Mouse (Mus musculus) hindbrain, embryonic 11.5 days (tissue): ENCODE results near the gene D1Ertd622e. TPM values are rescaled to one million over a fixed set of nuclear protein-coding genes. Genes with fewer than 3 reads are reported as not detected.

Experiments
- ATAC-seq: fragments of 200-750 bp; cut with Nextera tagmentation; 2 replicates; pipeline ENCODE4 v1.8.0; 2017; ENCODE audit warnings: mild to moderate bottlenecking, moderate TSS enrichment, moderate library complexity; ENCODE audit not compliant: low FRiP score
- DNase-seq: peaks from one replicate; pipeline ENCODE4 v3.0.0-alpha.2; 2015; ENCODE audit warnings: low spot score
- H3K27ac ChIP-seq: fragments of 300-500 bp; sonication (generic); 2 replicates; pipeline ENCODE4 v1.5.1; 2014; ENCODE audit warnings: mild to moderate bottlenecking, low read depth, low read length
- H3K27me3 ChIP-seq: fragments of 300-500 bp; sonication (generic); 2 replicates; pipeline ENCODE4 v1.6.1; 2014; ENCODE audit warnings: mild to moderate bottlenecking, low read length, moderate library complexity, mixed read lengths; ENCODE audit not compliant: control insufficient read depth, insufficient read depth
- H3K36me3 ChIP-seq: fragments of 300-500 bp; sonication (generic); 2 replicates; pipeline ENCODE4 v1.6.1; 2014; ENCODE audit warnings: mild to moderate bottlenecking, low read length, moderate library complexity, mixed read lengths; ENCODE audit not compliant: control insufficient read depth, insufficient read depth
- H3K4me1 ChIP-seq: fragments of 300-500 bp; sonication (generic); replicated peaks from 2 replicates; pipeline ENCODE4 v1.6.1; 2014; ENCODE audit warnings: low read length, mixed read lengths; ENCODE audit not compliant: control insufficient read depth, insufficient read depth
- H3K4me2 ChIP-seq: fragments of 300-500 bp; sonication (generic); replicated peaks from 2 replicates; pipeline ENCODE4 v1.6.1; 2014; ENCODE audit warnings: mild to moderate bottlenecking, low read depth, low read length
- H3K4me3 ChIP-seq: fragments of 300-500 bp; sonication (generic); 2 replicates; pipeline ENCODE4 v1.5.1; 2014; ENCODE audit warnings: low read depth, low read length
- H3K9ac ChIP-seq: fragments of 300-500 bp; sonication (generic); 2 replicates; pipeline ENCODE4 v1.6.1; 2014; ENCODE audit warnings: low read depth, low read length
- H3K9me3 ChIP-seq: fragments of 300-500 bp; sonication (generic); 2 replicates; pipeline ENCODE4 v1.6.1; 2016; ENCODE audit warnings: low read length; ENCODE audit not compliant: control insufficient read depth
- WGBS: fragments of 180-500 bp; shearing (Covaris S2); extraction: QIAGEN DNeasy Blood & Tissue Kit; methylation state at CpG from one replicate; pipeline ENCODE4 v1.1.7; 2014; 5-methylcytosine and 5-hydroxymethylcytosine counted together
- polyA plus RNA-seq: library from polyadenylated mRNA; unstranded; fragments of >200 nt; fragmentation: Nextera tagmentation; extraction: Ambion mirVana; gene quantifications from 2 replicates; pipeline ENCODE4 v1.2.1, GENCODE M21; 2014

The D1Ertd622e gene
- polyA plus RNA-seq, 1 experiment from 2014 or later: 32.6 TPM

- H3K4me1 ChIP-seq: no peaks in the 10 kb centered on the region
- no peak overlapping the region for H3K4me2 ChIP-seq
- 79% methylated on average over 4 of the region's 4 CpGs for WGBS
- H3K27ac ChIP-seq: no peak overlapping the region
- no peak overlapping the region for H3K4me3 ChIP-seq
- no peaks in the 10 kb centered on the region for H3K36me3 ChIP-seq
- no peak for ATAC-seq
- no peaks in the 10 kb centered on the region for H3K9me3 ChIP-seq
- no peak for DNase-seq
- H3K27me3 ChIP-seq: no peaks in the 10 kb centered on the region
- no peak overlapping the region for H3K9ac ChIP-seq
Measured at GRCm38 (mm10) chr1:97676526-97677177, 14.8 kb upstream of the D1Ertd622e start.

DNA sequence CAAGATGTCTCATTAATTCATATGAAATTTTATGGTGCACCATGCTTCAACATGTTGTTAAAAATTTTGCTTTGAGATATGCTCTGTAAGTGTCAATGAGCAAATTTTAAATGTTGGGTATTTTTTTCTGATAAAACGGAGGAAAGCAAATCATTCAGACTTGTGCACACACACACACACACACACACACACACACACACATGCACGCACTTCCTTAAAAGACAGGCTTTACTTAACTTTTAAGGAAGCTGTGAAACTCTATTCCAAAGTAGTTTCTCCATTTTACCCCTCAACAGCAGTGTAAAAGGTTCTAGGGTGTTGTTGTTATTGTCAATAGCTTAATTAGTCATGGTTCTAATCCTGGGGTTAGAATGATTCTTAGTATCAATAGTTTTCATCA lies 14.2 kb upstream of the D1Ertd622e start:
- Histone ChIP-seq H3K36me3 (no peaks in the 10 kb centered on the region), H3K27me3 (no peaks in the 10 kb centered on the region), H3K27ac (no peak overlapping the region), H3K4me1 (no peaks in the 10 kb centered on the region), H3K4me2 (no peak overlapping the region), H3K9me3 (no peaks in the 10 kb centered on the region), H3K9ac (no peak overlapping the region), H3K4me3 (no peak overlapping the region)
- 57% methylated on average over 2 of the region's 2 CpGs for WGBS
- DNase-seq (no peak), ATAC-seq (no peak)

- Histone ChIP-seq H3K4me1 (no peaks in the 10 kb centered on the region), H3K27me3 (no peaks in the 10 kb centered on the region), H3K4me3 (no peak overlapping the region), H3K36me3 (no peaks in the 10 kb centered on the region), H3K27ac (no peak overlapping the region), H3K4me2 (no peak overlapping the region), H3K9ac (no peak overlapping the region), H3K9me3 (no peaks in the 10 kb centered on the region)
- DNase-seq: no peak
- no peak for ATAC-seq
- WGBS: 78% methylated on average over 2 of the region's 2 CpGs
Measured at GRCm38 (mm10) chr1:97672849-97673248, 11.0 kb upstream of the D1Ertd622e start.

DNA sequence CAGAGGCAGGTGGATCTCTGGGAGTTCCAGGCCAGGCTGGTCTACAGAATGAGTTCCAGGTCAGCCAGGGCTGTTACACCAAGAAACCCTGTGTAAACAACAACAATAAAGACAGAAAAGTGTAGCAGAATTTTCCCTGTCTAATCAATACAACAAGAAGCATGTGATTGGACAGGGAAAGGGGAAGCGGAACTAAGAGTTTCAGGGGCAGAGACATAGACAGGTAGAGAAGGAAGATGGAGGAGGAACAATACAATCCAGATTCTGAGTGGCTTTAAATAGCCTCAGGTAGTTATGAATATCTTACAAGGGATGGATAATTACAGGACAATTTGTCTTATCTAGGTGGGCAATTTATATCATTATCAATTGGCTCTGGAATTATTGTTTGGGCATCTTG lies 5.4 kb upstream of the D1Ertd622e start:
- no peak for DNase-seq
- Histone ChIP-seq H3K4me3 (no peak overlapping the region), H3K4me1 (no peaks in the 10 kb centered on the region), H3K9ac (no peak overlapping the region), H3K4me2 (no peak overlapping the region), H3K27ac (no peak overlapping the region), H3K27me3 (no peaks in the 10 kb centered on the region), H3K9me3 (no peaks in the 10 kb centered on the region), H3K36me3 (no peaks in the 10 kb centered on the region)
- no peak for ATAC-seq
- 93% methylated on average over 1 of the region's 1 CpGs for WGBS

GRCm38 (mm10) chr1:97662324-97662723 lies 450 bp upstream of the D1Ertd622e start:
- DNase-seq (peak; percentile 23), ATAC-seq (peak; percentile 17; the same call in 1 of the 2 replicates)
- Histone ChIP-seq H3K9me3 (no peaks in the 10 kb centered on the region), H3K4me2 (peak overlapping the region; percentile 73), H3K9ac (peak overlapping the region; percentile 90), H3K36me3 (no peaks in the 10 kb centered on the region), H3K4me1 (no peaks in the 10 kb centered on the region), H3K27ac (0 out of 2 replicates have a peak overlapping the region, but pooled peaks have one; percentile 96), H3K27me3 (no peaks in the 10 kb centered on the region), H3K4me3 (peak overlapping the region; percentile 92)
- 22% methylated on average over 7 of the region's 7 CpGs for WGBS

DNA sequence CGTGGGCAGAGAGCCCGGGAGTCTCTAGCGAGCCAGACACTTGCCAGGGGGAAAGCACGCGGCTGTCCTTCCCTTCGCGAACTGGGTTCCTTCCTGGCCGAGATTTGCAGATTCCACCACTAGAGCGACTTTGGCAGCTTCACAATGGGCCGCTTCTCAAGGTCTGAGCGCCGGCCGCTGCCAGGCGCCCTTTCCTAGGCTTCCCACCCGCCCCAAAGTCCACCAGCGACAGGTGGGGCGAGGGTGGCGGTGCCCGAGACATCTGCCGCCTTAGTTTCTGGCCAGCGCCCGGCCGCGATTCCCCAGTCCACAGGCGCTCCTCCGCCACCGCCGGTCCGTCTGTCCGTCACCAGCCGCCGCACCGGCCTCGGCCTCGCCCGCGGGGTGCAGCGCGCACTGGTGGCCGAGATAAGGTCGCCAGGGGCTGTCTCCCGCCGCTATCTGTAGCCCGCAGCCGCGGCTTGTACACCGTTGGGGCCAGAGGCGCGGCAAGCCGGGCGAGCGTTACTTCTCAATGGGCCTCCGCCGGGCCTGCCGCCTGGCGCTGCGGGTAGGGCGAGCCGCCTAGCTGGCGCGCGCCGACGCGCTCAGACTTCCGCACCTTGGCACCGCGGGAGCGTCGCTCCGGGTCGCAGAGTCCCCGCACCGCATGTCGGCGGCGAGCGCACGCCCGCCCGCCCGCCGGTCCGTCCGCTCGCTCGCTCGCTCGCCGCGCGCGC lies 1.0 kb downstream of the D1Ertd622e start:
- H3K27ac ChIP-seq: peak overlapping the region; percentile 96
- H3K4me1 ChIP-seq: no peaks in the 10 kb centered on the region
- ATAC-seq (no peak; the same call in 1 of the 2 replicates), DNase-seq (peak; percentile 75)
- peak overlapping the region; percentile 92 for H3K4me3 ChIP-seq
- H3K9ac ChIP-seq: peak overlapping the region; percentile 90
- H3K4me2 ChIP-seq: peak overlapping the region; percentile 73
- under 1% methylated on average over 77 of the region's 93 CpGs for WGBS
- H3K36me3 ChIP-seq: no peaks in the 10 kb centered on the region
- H3K27me3 ChIP-seq: no peaks in the 10 kb centered on the region
- H3K9me3 ChIP-seq: no peaks in the 10 kb centered on the region

- no peaks in the 10 kb centered on the region for H3K36me3 ChIP-seq
- H3K4me3 ChIP-seq: peak overlapping the region; percentile 92
- H3K4me2 ChIP-seq: peak overlapping the region; percentile 73
- H3K4me1 ChIP-seq: no peaks in the 10 kb centered on the region
- no peak overlapping the region for H3K27ac ChIP-seq
- 50% methylated on average over 7 of the region's 7 CpGs for WGBS
- H3K9ac ChIP-seq: no peak overlapping the region
- ATAC-seq (no peak), DNase-seq (no peak)
- no peaks in the 10 kb centered on the region for H3K27me3 ChIP-seq
- H3K9me3 ChIP-seq: no peaks in the 10 kb centered on the region
Measured at GRCm38 (mm10) chr1:97659405-97659804, 2.5 kb downstream of the D1Ertd622e start.

- H3K9me3 ChIP-seq: no peaks in the 10 kb centered on the region
- no peaks in the 10 kb centered on the region for H3K4me1 ChIP-seq
- 90% methylated on average over 2 of the region's 2 CpGs for WGBS
- H3K9ac ChIP-seq: no peak overlapping the region
- ATAC-seq (no peak), DNase-seq (no peak)
- H3K36me3 ChIP-seq: no peaks in the 10 kb centered on the region
- no peaks in the 10 kb centered on the region for H3K27me3 ChIP-seq
- H3K4me2 ChIP-seq: no peak overlapping the region
- no peak overlapping the region for H3K27ac ChIP-seq
- H3K4me3 ChIP-seq: no peak overlapping the region
Measured at GRCm38 (mm10) chr1:97657786-97658185, 4.1 kb downstream of the D1Ertd622e start.

DNA sequence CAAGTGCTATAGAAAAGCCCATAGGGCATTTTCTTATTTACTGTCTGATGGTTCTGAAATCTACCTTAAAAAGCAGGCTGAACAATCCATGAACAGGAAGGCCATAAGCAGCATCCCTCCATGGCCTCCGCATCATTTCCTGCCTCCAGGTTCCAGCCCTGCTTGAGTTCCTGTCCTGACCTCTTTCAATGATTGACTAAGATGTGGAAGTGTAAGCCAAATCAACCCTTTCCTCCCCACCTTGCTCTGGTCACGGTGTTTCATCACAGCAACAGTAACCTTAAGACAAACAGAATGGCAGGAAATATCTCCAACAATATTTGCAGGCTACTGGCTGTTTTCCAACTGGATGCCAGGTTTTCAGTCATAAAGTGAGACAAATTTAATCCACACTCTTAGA lies 4.7 kb downstream of the D1Ertd622e start:
- Histone ChIP-seq H3K4me2 (no peak overlapping the region), H3K9ac (no peak overlapping the region), H3K27me3 (no peaks in the 10 kb centered on the region), H3K4me1 (no peaks in the 10 kb centered on the region), H3K9me3 (no peaks in the 10 kb centered on the region), H3K4me3 (no peak overlapping the region), H3K27ac (no peak overlapping the region), H3K36me3 (no peaks in the 10 kb centered on the region)
- DNase-seq (no peak), ATAC-seq (no peak)
- WGBS: 69% methylated on average over 2 of the region's 2 CpGs
